In the genomic region with DNA sequence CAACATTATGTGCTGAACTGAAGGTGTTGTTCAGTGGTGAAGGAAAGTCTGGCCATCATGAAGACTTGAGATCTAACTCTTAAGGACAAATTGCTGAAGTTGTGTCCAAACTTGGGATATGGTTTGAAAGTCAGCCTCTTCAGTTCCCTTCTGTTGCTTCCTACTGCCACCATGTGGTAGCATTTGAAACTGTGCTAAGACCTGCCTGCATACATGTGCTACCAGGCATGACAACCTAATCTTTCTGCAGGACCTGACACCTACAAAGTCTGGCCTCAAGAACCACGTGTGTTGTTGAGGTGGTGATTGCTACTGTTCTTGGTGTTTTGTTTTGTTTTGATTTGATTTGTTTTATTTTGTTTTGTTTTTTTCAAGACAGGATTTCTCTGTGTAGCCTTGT, we compare ENCODE assay signal across 8 mouse cellular contexts. TPM values are rescaled to one million over a fixed set of nuclear protein-coding genes. Genes with fewer than 3 reads are reported as not detected.
A peak's percentile ranks its signal among the peaks of the same experiment; 100 is the strongest.
DNase-seq lines count a peak whose midpoint lies in the region; ATAC-seq and TF ChIP-seq lines count a peak whose summit lies in the region.
"Had no signal": no experiment of that assay in that cellular context is flagged by ENCODE, and none has a peak within 500 bp of the region (broad histone marks: within the 10 kb centered on the region; RNA-seq: fewer than 3 reads in every experiment).

No protein-coding gene starts in this region.

- H3K4me3 ChIP-seq in gastrocnemius, adult 2 months, result no peak overlapping the region
- H3K4me3 ChIP-seq in liver, embryonic 14.5 days (ENCODE audit: insufficient read depth in 1 of 2, low read depth in 2 of 2, low read length in 2 of 2), result no peak overlapping the region
- H3K4me3 ChIP-seq: stomach, embryonic 15.5 days had no signal

- H3K4me2 ChIP-seq in liver, embryonic 14.5 days (ENCODE audit: low read depth), result no peak overlapping the region
- H3K4me2 ChIP-seq: stomach, embryonic 15.5 days had no signal

- TF ChIP-seq EP300 in liver, embryonic 14.5 days (IDR thresholded peaks at IDR 0.05; ENCODE audit: low read depth), result no peak

- H3K9ac ChIP-seq in liver, embryonic 14.5 days (replicated peaks), result no peak overlapping the region
- H3K9ac ChIP-seq: stomach, embryonic 15.5 days had no signal

- H3K27me3 ChIP-seq in liver, embryonic 14.5 days (ENCODE audit: control insufficient read depth, insufficient read depth, low read length), result no peaks in the 10 kb centered on the region
- H3K27me3 ChIP-seq: stomach, embryonic 15.5 days had no signal

- H3K4me1 ChIP-seq in liver, embryonic 14.5 days (replicated peaks; ENCODE audit: control insufficient read depth in 2 of 2, insufficient read depth in 2 of 2, low read length in 1 of 2), result no peaks in the 10 kb centered on the region
- H3K4me1 ChIP-seq: stomach, embryonic 15.5 days had no signal

- WGBS in liver, embryonic 14.5 days (ENCODE audit: insufficient replicate concordance), result 14% methylated on average over 1 of the region's 1 CpGs

- ATAC-seq in liver, embryonic 14.5 days (ENCODE audit: insufficient read depth), result no peak

- H3K9me3 ChIP-seq in liver, embryonic 14.5 days (ENCODE audit: control insufficient read depth, low read length), result no peaks in the 10 kb centered on the region
- H3K9me3 ChIP-seq: stomach, embryonic 15.5 days had no signal

- intact Hi-C loops in gastrocnemius, adult 2 months (cut with DNase I), result loop anchor here (1.0 to 5.0 kb wide), 3 partner anchors 70 to 420 kb away; a partner anchor contains a TSS

- H3K36me3 ChIP-seq in liver, embryonic 14.5 days (replicated peaks; ENCODE audit: control insufficient read depth, insufficient read depth, low read depth), result no peaks in the 10 kb centered on the region
- H3K36me3 ChIP-seq: stomach, embryonic 15.5 days had no signal

- H3K27ac ChIP-seq in gastrocnemius, adult 2 months, result no peak overlapping the region
- no peak overlapping the region for H3K27ac ChIP-seq in liver, embryonic 14.5 days
- H3K27ac ChIP-seq: stomach, embryonic 15.5 days had no signal

- TF ChIP-seq CTCF in gastrocnemius, adult 2 months (IDR thresholded peaks at IDR 0.05), result peak; percentile 83
- peak; percentile 71 for TF ChIP-seq CTCF in liver, embryonic 14.5 days (IDR thresholded peaks at IDR 0.05; ENCODE audit: low read depth)

- DNase-seq in CD4-positive helper T cell, adult 2 months (ENCODE audit: low read depth, low spot score), result peak; percentile 24
- DNase-seq in NIH3T3 (ENCODE audit: low read depth), result peak; percentile 86
- DNase-seq in cerebellum, adult 9-11 months, result peak; percentile 64
- peak; percentile 55 for DNase-seq in gastrocnemius, adult 2 months
- peak; percentile 44 to 79 for DNase-seq in kidney, postnatal 36 days
- peak in 2 of 3 experiments; percentile 6 to 20 for DNase-seq in liver, embryonic 14.5 days (ENCODE audit: low read depth in 3 of 3, low spot score in 3 of 3)
- peak; percentile 56 for DNase-seq in retina, postnatal 7 days (ENCODE audit: low read depth, low spot score)

RNA-seq across cellular contexts. Expression of a gene that starts 19.6 kb away (rescaled TPM):
- 1 to 10 TPM; 1.0 to 1.6 TPM for total RNA-seq in gastrocnemius, adult 2 months (2021)
- polyA plus RNA-seq in liver, embryonic 14.5 days (2012; rRNA removed), result 0.14 and 0.31 TPM in 2 replicates
- 0.05 and 0.08 TPM in 2 replicates for polyA plus RNA-seq in liver, embryonic 14.5 days (2014; fragmentation: Nextera tagmentation; extraction: Ambion mirVana)

RNA-seq across cellular contexts. Expression of a gene that starts 22.9 kb away (rescaled TPM):
- total RNA-seq in gastrocnemius, adult 2 months (2021), result 1 to 10 TPM in 1 of 2 experiments, under 1 TPM in 1; 0.95 to 1.1 TPM
- polyA plus RNA-seq in liver, embryonic 14.5 days (2012; rRNA removed), result 0.13 and 0.21 TPM in 2 replicates
- polyA plus RNA-seq in liver, embryonic 14.5 days (2014; fragmentation: Nextera tagmentation; extraction: Ambion mirVana), result 0.06 and 0.18 TPM in 2 replicates

Comparison
In these comparisons a context has a peak if more than half of its experiments do, and no peak if none do; other contexts are left out.
1. DNase-seq: peak in every context shown above with its lines; median percentile 86 in NIH3T3; 64 in cerebellum, adult 9-11 months; 62 in kidney, postnatal 36 days; 56 in retina, postnatal 7 days; 55 in gastrocnemius, adult 2 months; 24 in CD4-positive helper T cell, adult 2 months; 13 in liver, embryonic 14.5 days.